Mouse (Mus musculus) bone marrow macrophage, adult 2 months (primary cell): ENCODE data around the gene Spata31d1a.
"Not testable (repeated sequence)": the region's sequence is repeated elsewhere in the genome, so short reads cannot be mapped to it uniquely, and the experiment has no call there.

Experiments
- CTCF ChIP-seq: IDR thresholded peaks from 2 replicates; pipeline ENCODE4 v1.5.1; 2012; ENCODE audit warnings: low read depth, mild to moderate bottlenecking, low read length, moderate library complexity
- POLR2A ChIP-seq: IDR thresholded peaks from 2 replicates; pipeline ENCODE4 v1.6.1; 2012; ENCODE audit warnings: mild to moderate bottlenecking, low read depth, low read length, borderline replicate concordance

- not testable (repeated sequence) for TF ChIP-seq CTCF, POLR2A
These were observed 1.9 kb upstream of the Spata31d1a start, which contains the start of gene Spata31d1b for GRCm38 (mm10) chr13:59711984-59712383.
